Mouse (Mus musculus) lung, embryonic 15.5 days (tissue): Measurements from ENCODE around the gene Gm48552. TPM values are rescaled to one million over a fixed set of nuclear protein-coding genes. Genes with fewer than 3 reads are reported as not detected.

ENCODE experiments used
- ATAC-seq: fragments of 200-750 bp; cut with Nextera tagmentation; 2 replicates; pipeline ENCODE4 v1.8.0; 2017; ENCODE audit warnings: moderate number of reproducible peaks, borderline replicate concordance; ENCODE audit not compliant: low FRiP score, low TSS enrichment; ENCODE audit errors: extremely low read depth
- H3K27ac ChIP-seq: fragments of 300-500 bp; sonication (generic); 2 replicates; pipeline ENCODE4 v1.5.1; 2015; ENCODE audit warnings: moderate library complexity, mild to moderate bottlenecking, inconsistent platforms
- H3K27me3 ChIP-seq: fragments of 300-500 bp; sonication (generic); 2 replicates; pipeline ENCODE4 v1.6.1; 2015; ENCODE audit warnings: inconsistent platforms
- H3K36me3 ChIP-seq: fragments of 300-500 bp; sonication (generic); 2 replicates; pipeline ENCODE4 v1.6.1; 2015; ENCODE audit warnings: inconsistent platforms
- H3K4me1 ChIP-seq: fragments of 300-500 bp; sonication (generic); 2 replicates; pipeline ENCODE4 v1.6.1; 2015; ENCODE audit warnings: inconsistent platforms
- H3K4me2 ChIP-seq: fragments of 300-500 bp; sonication (generic); 2 replicates; pipeline ENCODE4 v1.6.1; 2015; ENCODE audit warnings: inconsistent platforms, mild to moderate bottlenecking, moderate library complexity
- H3K4me3 ChIP-seq: fragments of 300-500 bp; sonication (generic); 2 replicates; pipeline ENCODE4 v1.5.1; 2015; ENCODE audit warnings: mild to moderate bottlenecking, inconsistent platforms
- H3K9ac ChIP-seq: fragments of 300-500 bp; sonication (generic); 2 replicates; pipeline ENCODE4 v1.6.1; 2015; ENCODE audit warnings: inconsistent platforms
- H3K9me3 ChIP-seq: fragments of 300-500 bp; sonication (generic); 2 replicates; pipeline ENCODE4 v1.6.1; 2016; ENCODE audit warnings: inconsistent platforms
- WGBS: fragments of 180-500 bp; shearing (Covaris S2); methylation state at CpG from one replicate; pipeline ENCODE4 v1.1.7; 2015; 5-methylcytosine and 5-hydroxymethylcytosine counted together
- polyA plus RNA-seq: library from polyadenylated mRNA; unstranded; fragments of >200 nt; fragmentation: Nextera tagmentation; extraction: Ambion mirVana; gene quantifications from 2 replicates; pipeline ENCODE4 v1.2.1, GENCODE M21; 2015

Gm48552 gene
- polyA plus RNA-seq, 1 experiment from 2014 or later: 2.3 TPM

DNA sequence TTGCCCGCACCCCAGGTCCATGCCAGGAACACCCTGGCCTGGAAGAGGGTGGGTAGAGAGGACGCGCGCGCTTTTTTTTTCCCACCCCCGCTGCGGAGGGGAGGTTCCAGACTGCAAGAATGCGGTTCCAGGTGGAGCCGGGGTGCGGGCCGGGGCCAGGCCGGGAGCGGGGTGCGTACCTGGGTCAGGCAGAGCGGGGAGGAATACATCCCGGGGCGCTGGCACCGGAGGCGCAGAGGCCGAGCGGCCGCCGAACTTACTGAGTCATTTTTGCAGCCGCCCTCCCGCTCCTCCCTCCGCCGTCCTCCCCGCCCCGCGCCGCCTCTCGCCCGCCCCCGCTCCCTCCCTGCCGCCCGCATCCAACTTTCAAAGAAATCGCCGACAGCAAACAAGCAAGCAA, 38.1 kb downstream of the Gm48552 start:
- no peak for ATAC-seq
- H3K27me3 ChIP-seq: 0 out of 2 replicates have a peak, but pooled peaks cover 3% of the 10 kb centered on the region
- peak overlapping the region; percentile 78 for H3K9ac ChIP-seq
- peaks cover 45% of the 10 kb centered on the region for H3K4me1 ChIP-seq
- H3K36me3 ChIP-seq: no peaks in the 10 kb centered on the region
- WGBS: 1% methylated on average over 38 of the region's 38 CpGs
- H3K4me3 ChIP-seq: peak overlapping the region; percentile 74
- no peaks in the 10 kb centered on the region for H3K9me3 ChIP-seq
- peak overlapping the region; percentile 89 for H3K4me2 ChIP-seq
- H3K27ac ChIP-seq: peak overlapping the region; percentile 78

GRCm38 (mm10) chr10:81427327-81427726, 38.5 kb downstream of the Gm48552 start:
- 24% methylated on average over 3 of the region's 3 CpGs for WGBS
- H3K9me3 ChIP-seq: no peaks in the 10 kb centered on the region
- peaks cover 45% of the 10 kb centered on the region for H3K4me1 ChIP-seq
- H3K9ac ChIP-seq: peak overlapping the region; percentile 78; the same call in 1 of the 2 replicates
- 0 out of 2 replicates have a peak overlapping the region, but pooled peaks have one; percentile 78 for H3K27ac ChIP-seq
- peak overlapping the region; percentile 89 for H3K4me2 ChIP-seq
- peak overlapping the region; percentile 74 for H3K4me3 ChIP-seq
- H3K27me3 ChIP-seq: 0 out of 2 replicates have a peak, but pooled peaks cover 3% of the 10 kb centered on the region
- H3K36me3 ChIP-seq: no peaks in the 10 kb centered on the region
- no peak for ATAC-seq

DNA sequence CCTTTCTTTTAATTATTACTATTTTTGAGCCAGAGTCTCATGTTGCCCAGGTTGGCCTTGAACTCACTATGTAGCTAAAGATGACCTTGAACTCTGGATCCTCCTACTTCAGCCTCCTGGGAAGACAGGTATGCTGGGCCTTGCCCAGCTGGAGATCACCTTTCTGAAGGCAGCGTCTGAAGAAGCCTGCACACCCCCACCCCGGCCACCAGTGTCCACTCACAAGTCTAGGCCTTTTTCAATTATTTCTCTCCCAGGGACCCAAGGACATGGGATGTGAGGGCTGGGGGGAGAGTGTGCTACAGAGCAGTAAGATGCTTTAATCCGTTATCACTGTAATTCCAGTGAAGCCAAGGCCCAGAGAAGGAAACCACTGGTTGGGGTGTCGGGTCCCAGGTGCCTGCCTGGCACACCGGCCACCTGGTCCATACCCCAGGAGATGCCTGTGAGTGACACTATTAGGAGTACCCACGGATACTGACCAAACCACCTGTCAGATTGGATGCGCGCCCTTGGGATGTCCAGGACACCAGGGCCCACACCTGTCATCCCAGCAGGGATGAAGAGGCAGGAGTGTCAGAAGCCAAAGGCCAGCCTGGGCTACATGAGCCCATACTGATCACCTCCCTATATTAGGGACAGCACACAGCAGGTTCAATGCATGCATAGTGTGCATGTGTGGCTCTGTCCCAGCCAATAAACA, 39.1 kb downstream of the Gm48552 start:
- ATAC-seq: no peak
- Histone ChIP-seq H3K4me3 (no peak overlapping the region), H3K27ac (no peak overlapping the region), H3K36me3 (no peaks in the 10 kb centered on the region), H3K9me3 (no peaks in the 10 kb centered on the region), H3K9ac (no peak overlapping the region), H3K27me3 (0 out of 2 replicates have a peak, but pooled peaks cover 3% of the 10 kb centered on the region), H3K4me1 (peaks cover 50% of the 10 kb centered on the region), H3K4me2 (no peak overlapping the region)
- WGBS: 74% methylated on average over 8 of the region's 8 CpGs

DNA sequence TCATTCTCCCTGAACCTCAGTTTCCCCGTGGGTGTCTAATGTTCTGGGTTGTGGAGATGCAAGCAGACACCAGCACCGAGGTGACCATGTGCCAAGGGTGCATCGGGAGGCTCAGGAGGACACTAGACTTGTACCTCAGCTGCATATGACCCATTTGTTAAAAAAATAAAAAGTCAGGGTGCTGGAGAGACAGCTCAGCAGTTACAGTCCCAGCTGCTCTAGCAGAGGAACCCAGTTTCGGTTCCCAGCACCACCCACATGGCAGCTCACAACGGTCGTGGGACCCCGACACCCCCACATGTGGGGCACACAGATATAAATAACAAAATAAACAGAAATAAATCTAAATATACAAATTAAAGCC, 39.7 kb downstream of the Gm48552 start:
- H3K4me2 ChIP-seq: no peak overlapping the region
- no peak for ATAC-seq
- no peak overlapping the region for H3K4me3 ChIP-seq
- 86% methylated on average over 7 of the region's 7 CpGs for WGBS
- H3K27me3 ChIP-seq: 0 out of 2 replicates have a peak, but pooled peaks cover 3% of the 10 kb centered on the region
- no peaks in the 10 kb centered on the region for H3K36me3 ChIP-seq
- no peak overlapping the region for H3K9ac ChIP-seq
- no peak overlapping the region for H3K27ac ChIP-seq
- H3K4me1 ChIP-seq: peaks cover 55% of the 10 kb centered on the region
- H3K9me3 ChIP-seq: no peaks in the 10 kb centered on the region

- 34% methylated on average over 2 of the region's 2 CpGs for WGBS
- no peak for ATAC-seq
- H3K9ac ChIP-seq: no peak overlapping the region
- 0 out of 2 replicates have a peak, but pooled peaks cover 3% of the 10 kb centered on the region for H3K27me3 ChIP-seq
- H3K36me3 ChIP-seq: no peaks in the 10 kb centered on the region
- peak overlapping the region; percentile 97 for H3K27ac ChIP-seq
- no peaks in the 10 kb centered on the region for H3K9me3 ChIP-seq
- H3K4me3 ChIP-seq: peak overlapping the region; percentile 80
- peak overlapping the region; percentile 97 for H3K4me2 ChIP-seq
- H3K4me1 ChIP-seq: peaks cover 56% of the 10 kb centered on the region
Measured at GRCm38 (mm10) chr10:81429092-81429491, 40.3 kb downstream of the Gm48552 start.

GRCm38 (mm10) chr10:81429605-81430061, 40.8 kb downstream of the Gm48552 start:
- no peaks in the 10 kb centered on the region for H3K9me3 ChIP-seq
- H3K27ac ChIP-seq: peak overlapping the region; percentile 97
- H3K27me3 ChIP-seq: 0 out of 2 replicates have a peak, but pooled peaks cover 3% of the 10 kb centered on the region
- ATAC-seq: peak; percentile 29
- H3K4me1 ChIP-seq: peaks cover 56% of the 10 kb centered on the region
- peak overlapping the region; percentile 77 for H3K9ac ChIP-seq
- H3K4me3 ChIP-seq: peak overlapping the region; percentile 80
- H3K36me3 ChIP-seq: no peaks in the 10 kb centered on the region
- WGBS: under 1% methylated on average over 20 of the region's 20 CpGs
- H3K4me2 ChIP-seq: peak overlapping the region; percentile 97

GRCm38 (mm10) chr10:81430141-81430830, 41.5 kb downstream of the Gm48552 start:
- Histone ChIP-seq H3K27me3 (0 out of 2 replicates have a peak, but pooled peaks cover 3% of the 10 kb centered on the region), H3K4me2 (peak overlapping the region; percentile 97), H3K9ac (peak overlapping the region; percentile 77), H3K9me3 (no peaks in the 10 kb centered on the region), H3K36me3 (no peaks in the 10 kb centered on the region), H3K4me3 (peak overlapping the region; percentile 80), H3K27ac (peak overlapping the region; percentile 97), H3K4me1 (peaks cover 56% of the 10 kb centered on the region)
- peak; percentile 25 for ATAC-seq
- WGBS: 0% methylated on average over 53 of the region's 89 CpGs

- Histone ChIP-seq H3K4me1 (peaks cover 52% of the 10 kb centered on the region), H3K4me2 (peak overlapping the region; percentile 97), H3K36me3 (no peaks in the 10 kb centered on the region), H3K9me3 (no peaks in the 10 kb centered on the region), H3K4me3 (peak overlapping the region; percentile 80), H3K9ac (peak overlapping the region; percentile 77), H3K27me3 (0 out of 2 replicates have a peak, but pooled peaks cover 3% of the 10 kb centered on the region), H3K27ac (peak overlapping the region; percentile 97)
- 3% methylated on average over 25 of the region's 70 CpGs for WGBS
- ATAC-seq: 0 out of 2 replicates have a peak, but pooled peaks have one; percentile 2
Measured at GRCm38 (mm10) chr10:81430831-81431525, 42.2 kb downstream of the Gm48552 start.

GRCm38 (mm10) chr10:81431526-81432168, 42.8 kb downstream of the Gm48552 start:
- Histone ChIP-seq H3K4me3 (peak overlapping the region; percentile 80), H3K9ac (no peak overlapping the region), H3K36me3 (no peaks in the 10 kb centered on the region), H3K4me1 (peaks cover 52% of the 10 kb centered on the region), H3K27ac (peak overlapping the region; percentile 97; the same call in 1 of the 2 replicates), H3K4me2 (peak overlapping the region; percentile 97), H3K27me3 (0 out of 2 replicates have a peak, but pooled peaks cover 3% of the 10 kb centered on the region), H3K9me3 (no peaks in the 10 kb centered on the region)
- ATAC-seq: no peak
- WGBS: 15% methylated on average over 14 of the region's 15 CpGs

DNA sequence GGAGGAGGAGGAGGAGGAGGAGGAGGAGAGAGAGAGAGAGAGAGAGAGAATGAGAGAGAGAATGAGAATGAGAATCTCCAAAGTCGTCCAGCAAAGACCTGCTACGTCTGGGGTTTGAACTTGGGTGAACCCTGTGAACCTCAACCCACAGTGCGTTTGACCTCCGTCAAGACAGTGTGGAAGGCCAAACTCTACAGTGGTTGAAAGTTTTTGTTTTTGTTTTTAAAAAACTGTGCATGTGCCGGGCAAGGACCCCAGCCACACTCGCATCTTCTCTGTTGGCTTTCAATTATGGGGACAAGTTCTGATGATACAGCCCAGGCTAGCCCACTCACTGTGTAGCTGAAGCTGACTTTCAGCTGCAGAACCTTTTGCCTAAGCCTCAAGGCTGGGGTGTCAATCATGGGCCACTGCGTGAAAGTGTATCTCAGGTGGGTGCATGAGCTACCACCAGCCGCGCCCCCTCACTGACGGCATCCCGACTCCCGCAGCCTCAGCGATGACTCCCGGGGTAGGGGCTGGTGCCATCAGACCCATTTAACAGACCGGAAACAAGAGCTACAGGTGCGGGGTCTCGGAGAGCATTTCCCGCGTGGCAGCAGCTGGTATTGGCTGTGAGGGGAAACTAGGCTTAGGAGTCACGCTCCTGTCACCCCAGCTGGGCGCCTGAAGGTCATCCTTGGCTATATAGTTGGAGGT, 43.5 kb downstream of the Gm48552 start:
- Histone ChIP-seq H3K27me3 (0 out of 2 replicates have a peak, but pooled peaks cover 3% of the 10 kb centered on the region), H3K4me3 (peak overlapping the region; percentile 10; the same call in 1 of the 2 replicates), H3K9me3 (no peaks in the 10 kb centered on the region), H3K9ac (no peak overlapping the region), H3K36me3 (no peaks in the 10 kb centered on the region), H3K4me2 (peak overlapping the region; percentile 54), H3K27ac (no peak overlapping the region), H3K4me1 (peaks cover 49% of the 10 kb centered on the region)
- no peak for ATAC-seq
- 60% methylated on average over 21 of the region's 21 CpGs for WGBS
